Mouse (Mus musculus) lung, embryonic 15.5 days (tissue): ENCODE measurements at regions not wholly inside any gene's neighbourhood (a gene's known extent, or its start where the extent isn't known, plus 50 kb on each side); places are given as distances from the start of the nearest gene placed in this dataset.

Experiments
- ATAC-seq: fragments of 200-750 bp; cut with Nextera tagmentation; 2 replicates; pipeline ENCODE4 v1.8.0; 2017; ENCODE audit warnings: moderate number of reproducible peaks, borderline replicate concordance; ENCODE audit not compliant: low FRiP score, low TSS enrichment; ENCODE audit errors: extremely low read depth
- H3K27ac ChIP-seq: fragments of 300-500 bp; sonication (generic); 2 replicates; pipeline ENCODE4 v1.5.1; 2015; ENCODE audit warnings: moderate library complexity, mild to moderate bottlenecking, inconsistent platforms
- H3K27me3 ChIP-seq: fragments of 300-500 bp; sonication (generic); 2 replicates; pipeline ENCODE4 v1.6.1; 2015; ENCODE audit warnings: inconsistent platforms
- H3K36me3 ChIP-seq: fragments of 300-500 bp; sonication (generic); 2 replicates; pipeline ENCODE4 v1.6.1; 2015; ENCODE audit warnings: inconsistent platforms
- H3K4me1 ChIP-seq: fragments of 300-500 bp; sonication (generic); 2 replicates; pipeline ENCODE4 v1.6.1; 2015; ENCODE audit warnings: inconsistent platforms
- H3K4me2 ChIP-seq: fragments of 300-500 bp; sonication (generic); 2 replicates; pipeline ENCODE4 v1.6.1; 2015; ENCODE audit warnings: inconsistent platforms, mild to moderate bottlenecking, moderate library complexity
- H3K4me3 ChIP-seq: fragments of 300-500 bp; sonication (generic); 2 replicates; pipeline ENCODE4 v1.5.1; 2015; ENCODE audit warnings: mild to moderate bottlenecking, inconsistent platforms
- H3K9ac ChIP-seq: fragments of 300-500 bp; sonication (generic); 2 replicates; pipeline ENCODE4 v1.6.1; 2015; ENCODE audit warnings: inconsistent platforms
- H3K9me3 ChIP-seq: fragments of 300-500 bp; sonication (generic); 2 replicates; pipeline ENCODE4 v1.6.1; 2016; ENCODE audit warnings: inconsistent platforms
- WGBS: fragments of 180-500 bp; shearing (Covaris S2); methylation state at CpG from one replicate; pipeline ENCODE4 v1.1.7; 2015; 5-methylcytosine and 5-hydroxymethylcytosine counted together

- ATAC-seq: no peak
- no peak overlapping the region for H3K4me3 ChIP-seq
- no peaks in the 10 kb centered on the region for H3K9me3 ChIP-seq
- H3K36me3 ChIP-seq: no peaks in the 10 kb centered on the region
- no peak overlapping the region for H3K4me2 ChIP-seq
- H3K27me3 ChIP-seq: no peaks in the 10 kb centered on the region
- H3K9ac ChIP-seq: no peak overlapping the region
- H3K27ac ChIP-seq: no peak overlapping the region
- no peaks in the 10 kb centered on the region for H3K4me1 ChIP-seq
- 47% methylated on average over 5 of the region's 5 CpGs for WGBS
These were observed 475.8 kb downstream of the Otol1 start for GRCm38 (mm10) chr3:70483066-70483743.

DNA sequence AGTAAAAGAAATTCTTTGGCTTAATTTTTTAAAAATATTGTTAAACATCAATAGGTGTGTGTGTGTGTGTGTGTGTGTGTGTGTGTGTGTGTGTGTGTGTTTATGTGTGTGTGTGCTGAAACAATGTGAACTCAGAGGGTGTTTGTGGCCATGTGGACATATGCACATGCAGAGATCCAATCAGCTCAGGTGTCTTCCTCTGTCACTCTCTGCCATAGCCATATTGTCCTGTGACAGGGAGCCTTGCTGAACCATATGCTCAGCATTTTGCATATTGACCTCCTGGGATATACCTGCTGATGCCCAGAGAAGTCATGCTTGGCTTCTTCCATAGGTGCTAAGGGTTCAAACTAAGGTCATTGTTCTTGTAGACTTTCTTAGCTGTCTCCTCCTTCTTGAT is 489.0 kb downstream of the Otol1 start:
- H3K27me3 ChIP-seq: no peaks in the 10 kb centered on the region
- no peak overlapping the region for H3K27ac ChIP-seq
- 0 out of 2 replicates have a peak, but pooled peaks cover 1% of the 10 kb centered on the region for H3K4me1 ChIP-seq
- H3K9me3 ChIP-seq: no peaks in the 10 kb centered on the region
- ATAC-seq: no peak
- no peaks in the 10 kb centered on the region for H3K36me3 ChIP-seq
- no peak overlapping the region for H3K4me3 ChIP-seq
- no peak overlapping the region for H3K4me2 ChIP-seq
- no peak overlapping the region for H3K9ac ChIP-seq

DNA sequence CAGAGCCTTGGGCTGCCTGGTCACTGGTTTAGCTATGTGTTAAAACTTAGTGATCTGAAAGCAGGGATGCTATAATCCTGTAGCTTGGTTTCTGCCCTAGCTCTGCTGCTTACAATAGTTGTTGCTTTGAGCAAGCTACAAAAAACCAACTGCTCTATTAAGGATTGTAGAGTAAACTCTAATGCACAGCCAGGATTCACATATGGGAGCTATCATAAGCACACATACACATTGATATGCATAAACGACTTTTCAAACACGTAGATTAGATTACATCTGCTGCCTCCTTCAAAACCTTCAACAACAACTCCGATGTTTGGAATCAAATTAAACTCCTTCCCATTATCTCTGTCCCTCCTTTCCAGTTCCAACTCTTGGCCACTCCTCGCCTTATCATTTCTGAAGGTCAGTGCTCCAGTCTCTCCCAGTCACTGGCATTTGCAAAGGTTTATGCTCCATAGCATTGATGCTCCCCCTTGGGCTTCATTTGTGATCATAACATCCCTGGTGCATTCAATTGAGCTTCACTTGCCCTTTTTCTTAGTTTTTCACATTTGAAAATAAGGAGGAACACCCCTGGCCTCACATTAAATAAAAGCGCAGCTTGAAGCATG is 492.9 kb downstream of the Otol1 start:
- ATAC-seq: peak; percentile 49; the same call in 1 of the 2 replicates
- no peaks in the 10 kb centered on the region for H3K27me3 ChIP-seq
- peak overlapping the region; percentile 15; the same call in 1 of the 2 replicates for H3K27ac ChIP-seq

GRCm38 (mm10) chr3:70500991-70501961 is 493.9 kb downstream of the Otol1 start:
- Histone ChIP-seq H3K4me1 (0 out of 2 replicates have a peak, but pooled peaks cover 3% of the 10 kb centered on the region), H3K27me3 (no peaks in the 10 kb centered on the region), H3K27ac (peak overlapping the region; percentile 49), H3K4me3 (no peak overlapping the region), H3K9me3 (no peaks in the 10 kb centered on the region), H3K4me2 (no peak overlapping the region), H3K36me3 (no peaks in the 10 kb centered on the region), H3K9ac (no peak overlapping the region)
- ATAC-seq: no peak
- 54% methylated on average over 9 of the region's 9 CpGs for WGBS

More for the DNA sequence above, 492.9 kb downstream of the Otol1 start:
- Histone ChIP-seq H3K4me2 (no peak overlapping the region), H3K9ac (no peak overlapping the region), H3K4me1 (0 out of 2 replicates have a peak, but pooled peaks cover 3% of the 10 kb centered on the region), H3K4me3 (no peak overlapping the region), H3K36me3 (no peaks in the 10 kb centered on the region), H3K9me3 (no peaks in the 10 kb centered on the region)
- WGBS: 55% methylated on average over 5 of the region's 5 CpGs

- no peak overlapping the region for H3K4me3 ChIP-seq
- H3K4me2 ChIP-seq: no peak overlapping the region
- H3K4me1 ChIP-seq: no peaks in the 10 kb centered on the region
- WGBS: 88% methylated on average over 2 of the region's 2 CpGs
- ATAC-seq: no peak
- H3K9me3 ChIP-seq: no peaks in the 10 kb centered on the region
- no peaks in the 10 kb centered on the region for H3K36me3 ChIP-seq
- no peak overlapping the region for H3K27ac ChIP-seq
- H3K9ac ChIP-seq: no peak overlapping the region
- no peaks in the 10 kb centered on the region for H3K27me3 ChIP-seq
These were observed 526.3 kb downstream of the Otol1 start for GRCm38 (mm10) chr3:70533593-70534321.

DNA sequence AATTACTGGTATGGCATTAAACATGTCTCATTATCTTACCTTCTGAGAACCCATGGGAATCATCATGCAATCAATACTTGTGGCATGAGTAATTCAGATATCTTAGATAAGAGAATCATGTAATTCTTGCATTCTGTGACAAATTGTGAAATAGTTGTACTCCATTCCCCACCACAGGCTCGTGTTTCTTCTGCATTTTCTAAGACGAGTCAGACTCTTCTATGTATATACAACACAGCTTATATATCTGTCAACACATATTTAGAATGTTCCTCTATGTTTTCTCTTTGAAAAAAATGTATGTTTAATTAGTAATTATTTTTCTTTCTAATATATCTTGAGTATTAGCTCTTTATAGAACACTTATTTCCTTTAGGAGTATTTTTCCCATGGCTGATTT is 527.7 kb downstream of the Otol1 start:
- Histone ChIP-seq H3K4me1 (no peaks in the 10 kb centered on the region), H3K9me3 (no peaks in the 10 kb centered on the region), H3K27me3 (no peaks in the 10 kb centered on the region), H3K36me3 (no peaks in the 10 kb centered on the region), H3K9ac (no peak overlapping the region), H3K27ac (no peak overlapping the region), H3K4me3 (no peak overlapping the region), H3K4me2 (no peak overlapping the region)
- 32% methylated on average over 2 of the region's 2 CpGs for WGBS
- peak; percentile 76; the same call in 1 of the 2 replicates for ATAC-seq

DNA sequence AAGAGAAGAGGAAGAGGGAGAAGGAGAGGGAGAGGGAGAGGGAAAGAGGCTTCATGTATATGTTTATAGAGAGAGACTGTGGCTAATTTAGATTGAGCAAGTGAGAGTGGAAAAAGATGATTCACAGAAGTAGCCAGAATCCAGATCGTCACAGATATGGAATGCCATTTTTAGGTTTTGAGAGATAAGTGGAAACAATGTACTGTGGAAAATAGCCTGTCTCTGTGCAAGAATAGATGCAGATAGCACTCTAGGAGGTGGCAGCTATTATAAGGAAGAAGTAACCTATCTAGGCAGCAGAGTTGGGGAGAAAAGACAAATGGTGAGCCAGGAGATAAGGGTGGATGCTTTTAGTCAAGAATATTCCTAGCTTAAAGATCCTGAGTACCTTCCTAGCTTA is 536.5 kb downstream of the Otol1 start:
- 42% methylated on average over 1 of the region's 1 CpGs for WGBS
- Histone ChIP-seq H3K4me1 (no peaks in the 10 kb centered on the region), H3K9ac (no peak overlapping the region), H3K27ac (no peak overlapping the region), H3K27me3 (no peaks in the 10 kb centered on the region), H3K4me2 (no peak overlapping the region), H3K4me3 (no peak overlapping the region), H3K9me3 (no peaks in the 10 kb centered on the region), H3K36me3 (no peaks in the 10 kb centered on the region)
- ATAC-seq: no peak

DNA sequence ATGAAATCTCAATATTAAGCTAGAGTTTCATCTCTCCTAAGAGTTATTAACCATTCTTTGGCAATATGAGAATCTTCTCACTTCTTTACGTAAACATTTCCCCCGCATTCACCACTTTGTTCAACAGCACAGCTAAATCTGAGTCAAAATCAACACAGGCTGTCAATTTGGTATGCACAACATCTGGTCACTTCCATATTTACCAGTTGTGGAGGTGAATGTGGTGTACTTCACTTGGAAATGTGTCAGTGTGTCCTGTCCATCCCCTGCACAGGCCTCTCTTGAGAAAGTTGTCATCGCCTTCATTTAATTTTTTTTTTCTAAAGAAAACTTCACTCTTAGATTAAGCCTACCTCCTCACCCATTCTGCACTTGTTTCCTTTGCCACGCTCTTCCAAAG is 550.4 kb downstream of the Otol1 start:
- Histone ChIP-seq H3K27me3 (no peaks in the 10 kb centered on the region), H3K27ac (no peak overlapping the region), H3K9ac (no peak overlapping the region), H3K36me3 (no peaks in the 10 kb centered on the region), H3K4me2 (no peak overlapping the region), H3K4me3 (no peak overlapping the region), H3K4me1 (no peaks in the 10 kb centered on the region), H3K9me3 (no peaks in the 10 kb centered on the region)
- ATAC-seq: no peak
- WGBS: 69% methylated on average over 4 of the region's 4 CpGs

DNA sequence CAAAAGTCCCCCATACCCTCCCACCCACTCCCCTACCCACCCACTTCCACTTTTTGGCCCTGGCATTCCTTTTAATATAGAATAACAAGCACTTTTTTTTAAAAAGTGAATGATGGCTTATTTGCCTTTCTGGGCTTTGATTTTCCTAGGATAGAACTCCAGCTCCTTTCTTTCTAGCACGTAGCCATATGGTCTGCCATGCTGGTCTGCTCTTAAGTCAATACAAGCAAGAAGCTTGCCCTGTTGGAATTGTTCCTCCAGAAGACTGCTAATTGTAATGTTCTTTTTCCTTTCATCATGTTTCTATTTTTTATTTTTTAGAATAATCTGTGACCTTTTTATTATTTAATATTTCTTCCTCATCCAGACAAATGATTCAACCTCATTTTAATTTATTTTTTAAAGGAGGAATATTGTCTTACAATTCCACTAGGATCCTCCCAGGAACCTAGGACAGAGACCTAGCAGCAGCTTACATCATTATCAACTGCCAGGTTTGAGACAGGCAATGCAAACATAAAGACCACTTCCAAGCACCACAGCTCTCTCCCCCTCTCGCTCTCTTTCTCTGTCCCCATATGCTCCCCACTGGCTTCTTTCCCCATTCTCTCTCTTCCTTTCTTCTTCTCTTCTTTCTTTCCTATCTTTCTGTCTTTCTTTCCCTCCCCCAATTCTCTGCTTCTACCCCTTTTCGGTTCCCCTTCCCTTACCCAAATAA is 558.9 kb downstream of the Otol1 start:
- 76% methylated on average over 3 of the region's 3 CpGs for WGBS
- H3K4me3 ChIP-seq: no peak overlapping the region
- ATAC-seq: no peak

DNA sequence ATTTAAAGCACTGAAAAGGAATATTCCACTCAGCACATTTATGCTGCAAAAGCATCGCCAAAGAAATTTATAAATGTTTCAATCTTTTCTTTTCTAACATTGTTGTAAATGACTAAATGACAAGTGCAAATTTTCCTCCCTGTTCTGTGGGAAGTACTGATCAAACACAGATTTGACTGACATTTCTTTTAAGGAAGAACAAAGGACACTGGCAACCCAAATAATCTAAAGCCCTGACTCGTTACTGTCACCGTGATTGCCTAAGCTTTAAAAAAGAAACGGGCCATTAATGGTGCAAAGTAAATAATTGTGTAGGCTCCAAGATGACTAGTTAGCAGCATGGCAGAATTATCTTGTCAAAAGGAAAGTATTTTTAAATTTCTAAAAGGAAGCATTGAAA is 587.4 kb downstream of the Otol1 start:
- Histone ChIP-seq H3K27me3 (no peaks in the 10 kb centered on the region), H3K9ac (no peak overlapping the region), H3K4me1 (no peaks in the 10 kb centered on the region), H3K4me3 (no peak overlapping the region), H3K27ac (no peak overlapping the region), H3K4me2 (no peak overlapping the region), H3K36me3 (no peaks in the 10 kb centered on the region), H3K9me3 (no peaks in the 10 kb centered on the region)
- no peak for ATAC-seq
- WGBS: 27% methylated on average over 4 of the region's 4 CpGs

More for the DNA sequence above, 558.9 kb downstream of the Otol1 start:
- H3K9ac ChIP-seq: no peak overlapping the region
- H3K4me2 ChIP-seq: no peak overlapping the region
- no peak overlapping the region for H3K27ac ChIP-seq
- no peaks in the 10 kb centered on the region for H3K27me3 ChIP-seq
- no peaks in the 10 kb centered on the region for H3K4me1 ChIP-seq
- H3K36me3 ChIP-seq: no peaks in the 10 kb centered on the region
- H3K9me3 ChIP-seq: no peaks in the 10 kb centered on the region
